Mouse (Mus musculus) erythroblast, embryonic 14.5 days (primary cell): Measurements from ENCODE around the gene Tdp1. TPM values are rescaled to one million over a fixed set of nuclear protein-coding genes. Genes with fewer than 3 reads are reported as not detected.

ENCODE experiments used
- H3K27me3 ChIP-seq: 2 replicates; pipeline ENCODE4 v1.6.1; 2012; ENCODE audit warnings: inconsistent platforms; ENCODE audit not compliant: control insufficient read depth
- H3K36me3 ChIP-seq: 2 replicates; pipeline ENCODE4 v1.6.1; 2012; ENCODE audit warnings: mild to moderate bottlenecking, inconsistent platforms; ENCODE audit not compliant: control insufficient read depth
- H3K4me1 ChIP-seq: 2 replicates; pipeline ENCODE4 v1.6.1; 2012; ENCODE audit warnings: inconsistent platforms; ENCODE audit not compliant: control insufficient read depth
- H3K4me3 ChIP-seq: replicated peaks from 2 replicates; pipeline ENCODE3; 2012; ENCODE audit warnings: moderate library complexity, mild to moderate bottlenecking, inconsistent platforms
- H3K9me3 ChIP-seq: 2 replicates; pipeline ENCODE4 v1.6.1; 2012; ENCODE audit warnings: low read length, inconsistent platforms, mixed read lengths; ENCODE audit not compliant: control insufficient read depth
- GATA1 ChIP-seq: IDR thresholded peaks from 2 replicates; pipeline ENCODE4 v1.6.1; 2012; ENCODE audit warnings: low read length, inconsistent platforms, mixed read lengths
- TAL1 ChIP-seq: IDR thresholded peaks from 3 replicates; pipeline ENCODE4 v1.6.1; 2012; ENCODE audit warnings: low read length, inconsistent platforms, mixed read lengths
- polyA plus RNA-seq: library from polyadenylated mRNA; stranded (reverse); fragments of >175 nt; gene quantifications from 2 replicates; pipeline ENCODE4 v1.2.3, GENCODE M21; 2012

The Tdp1 gene
- polyA plus RNA-seq, 1 experiment, result 0.66 TPM

- Histone ChIP-seq H3K4me1 (no peaks in the 10 kb centered on the region), H3K36me3 (no peaks in the 10 kb centered on the region), H3K27me3 (no peaks in the 10 kb centered on the region), H3K9me3 (no peaks in the 10 kb centered on the region), H3K4me3 (no peak overlapping the region)
- TF ChIP-seq GATA1 (no peak), TAL1 (no peak)
These were observed 95.2 kb downstream of the Tdp1 start for GRCm38 (mm10) chr12:99979541-99979940.

- Histone ChIP-seq H3K27me3 (no peaks in the 10 kb centered on the region), H3K4me1 (no peaks in the 10 kb centered on the region), H3K4me3 (no peak overlapping the region), H3K9me3 (peaks cover 4% of the 10 kb centered on the region), H3K36me3 (no peaks in the 10 kb centered on the region)
- TF ChIP-seq TAL1, result no peak
- no peak for TF ChIP-seq GATA1
These were observed 102.5 kb downstream of the Tdp1 start for GRCm38 (mm10) chr12:99986797-99987196.

- peaks cover 4% of the 10 kb centered on the region for H3K9me3 ChIP-seq
- no peaks in the 10 kb centered on the region for H3K27me3 ChIP-seq
- H3K4me3 ChIP-seq, result no peak overlapping the region
- TF ChIP-seq TAL1 (no peak), GATA1 (no peak)
- H3K36me3 ChIP-seq, result no peaks in the 10 kb centered on the region
- H3K4me1 ChIP-seq, result no peaks in the 10 kb centered on the region
These were observed 103.8 kb downstream of the Tdp1 start for GRCm38 (mm10) chr12:99988144-99988543.

GRCm38 (mm10) chr12:99992362-99992862 lies 108.1 kb downstream of the Tdp1 start:
- Histone ChIP-seq H3K9me3 (peaks cover 4% of the 10 kb centered on the region), H3K4me1 (no peaks in the 10 kb centered on the region), H3K27me3 (no peaks in the 10 kb centered on the region), H3K36me3 (no peaks in the 10 kb centered on the region), H3K4me3 (no peak overlapping the region)
- no peak for TF ChIP-seq GATA1
- no peak for TF ChIP-seq TAL1

- Histone ChIP-seq H3K9me3 (peaks cover 4% of the 10 kb centered on the region), H3K27me3 (no peaks in the 10 kb centered on the region), H3K36me3 (no peaks in the 10 kb centered on the region), H3K4me3 (no peak overlapping the region), H3K4me1 (no peaks in the 10 kb centered on the region)
- TF ChIP-seq GATA1 (no peak), TAL1 (no peak)
These were observed 109.0 kb downstream of the Tdp1 start for GRCm38 (mm10) chr12:99993146-99993890.

GRCm38 (mm10) chr12:99995951-99996350 lies 111.6 kb downstream of the Tdp1 start:
- H3K27me3 ChIP-seq, result no peaks in the 10 kb centered on the region
- H3K4me1 ChIP-seq, result no peaks in the 10 kb centered on the region
- TF ChIP-seq GATA1 (no peak), TAL1 (no peak)
- no peak overlapping the region for H3K4me3 ChIP-seq
- H3K36me3 ChIP-seq, result no peaks in the 10 kb centered on the region
- H3K9me3 ChIP-seq, result peaks cover 2% of the 10 kb centered on the region

- TF ChIP-seq TAL1 (no peak), GATA1 (no peak)
- no peak overlapping the region for H3K4me3 ChIP-seq
These were observed 115.4 kb downstream of the Tdp1 start for GRCm38 (mm10) chr12:99999726-100000125.

GRCm38 (mm10) chr12:100000381-100000780 lies 116.1 kb downstream of the Tdp1 start:
- Histone ChIP-seq H3K36me3 (no peaks in the 10 kb centered on the region), H3K4me1 (no peaks in the 10 kb centered on the region), H3K4me3 (no peak overlapping the region), H3K27me3 (no peaks in the 10 kb centered on the region), H3K9me3 (no peaks in the 10 kb centered on the region)
- TF ChIP-seq GATA1 (no peak), TAL1 (no peak)

More at GRCm38 (mm10) chr12:99999726-100000125, 115.4 kb downstream of the Tdp1 start:
- H3K36me3 ChIP-seq, result no peaks in the 10 kb centered on the region
- H3K4me1 ChIP-seq, result no peaks in the 10 kb centered on the region
- no peaks in the 10 kb centered on the region for H3K27me3 ChIP-seq
- no peaks in the 10 kb centered on the region for H3K9me3 ChIP-seq

- Histone ChIP-seq H3K9me3 (no peaks in the 10 kb centered on the region), H3K4me3 (no peak overlapping the region), H3K27me3 (no peaks in the 10 kb centered on the region), H3K36me3 (no peaks in the 10 kb centered on the region), H3K4me1 (no peaks in the 10 kb centered on the region)
- TF ChIP-seq GATA1, result no peak
- TF ChIP-seq TAL1, result no peak
These were observed 116.9 kb downstream of the Tdp1 start for GRCm38 (mm10) chr12:100001246-100001645.

GRCm38 (mm10) chr12:100001910-100002309 lies 117.6 kb downstream of the Tdp1 start:
- no peak overlapping the region for H3K4me3 ChIP-seq
- H3K4me1 ChIP-seq, result no peaks in the 10 kb centered on the region
- H3K36me3 ChIP-seq, result no peaks in the 10 kb centered on the region
- no peak for TF ChIP-seq TAL1
- TF ChIP-seq GATA1, result no peak
- no peaks in the 10 kb centered on the region for H3K27me3 ChIP-seq
- no peaks in the 10 kb centered on the region for H3K9me3 ChIP-seq
